Mouse (Mus musculus) intestine, postnatal 0 days (tissue): ENCODE measurements around the gene Esm1. TPM values are rescaled to one million over a fixed set of nuclear protein-coding genes. Genes with fewer than 3 reads are reported as not detected.
A peak's percentile ranks its signal among the peaks of the same experiment; 100 is the strongest.

Experiments
- ATAC-seq: fragments of 200-750 bp; cut with Nextera tagmentation; 2 replicates; pipeline ENCODE4 v1.8.0; 2017; ENCODE audit warnings: mild to moderate bottlenecking, moderate TSS enrichment, moderate library complexity
- H3K27ac ChIP-seq: fragments of 300-500 bp; sonication (generic); 2 replicates; pipeline ENCODE4 v1.5.1; 2014; ENCODE audit warnings: mild to moderate bottlenecking, low read depth, low read length, moderate library complexity
- H3K27me3 ChIP-seq: fragments of 300-500 bp; sonication (generic); replicated peaks from 2 replicates; pipeline ENCODE4 v1.6.1; 2014; ENCODE audit warnings: low read length, mixed read lengths; ENCODE audit not compliant: control insufficient read depth, insufficient read depth
- H3K36me3 ChIP-seq: fragments of 300-500 bp; sonication (generic); 2 replicates; pipeline ENCODE4 v1.6.1; 2014; ENCODE audit warnings: mild to moderate bottlenecking, moderate library complexity; ENCODE audit not compliant: control insufficient read depth, insufficient read depth
- H3K4me1 ChIP-seq: fragments of 300-500 bp; sonication (generic); replicated peaks from 2 replicates; pipeline ENCODE4 v1.6.1; 2014; ENCODE audit warnings: antibody characterized with exemption, low read length, mixed read lengths; ENCODE audit not compliant: control insufficient read depth, insufficient read depth
- H3K4me2 ChIP-seq: fragments of 300-500 bp; sonication (generic); replicated peaks from 2 replicates; pipeline ENCODE4 v1.6.1; 2014; ENCODE audit warnings: low read depth, mild to moderate bottlenecking, moderate library complexity
- H3K4me3 ChIP-seq: fragments of 300-500 bp; sonication (generic); 2 replicates; pipeline ENCODE4 v1.5.1; 2014; ENCODE audit warnings: low read depth, low read length
- H3K9ac ChIP-seq: fragments of 300-500 bp; sonication (generic); 2 replicates; pipeline ENCODE4 v1.6.1; 2014; ENCODE audit warnings: mild to moderate bottlenecking, low read depth, low read length
- H3K9me3 ChIP-seq: fragments of 300-500 bp; sonication (generic); 2 replicates; pipeline ENCODE4 v1.6.1; 2016; ENCODE audit warnings: mixed run types; ENCODE audit not compliant: control insufficient read depth
- CTCF ChIP-seq: sonication (generic); IDR thresholded peaks from 2 replicates; pipeline ENCODE4 v1.5.1; 2016; ENCODE audit warnings: low read depth, mild to moderate bottlenecking, control low read depth, antibody characterized with exemption, moderate library complexity
- WGBS: fragments of 180-500 bp; shearing (Covaris S2); extraction: QIAGEN DNeasy Blood & Tissue Kit; methylation state at CpG from one replicate; pipeline ENCODE4 v1.1.7; 2014; 5-methylcytosine and 5-hydroxymethylcytosine counted together
- polyA plus RNA-seq: library from polyadenylated mRNA; unstranded; fragments of >200 nt; fragmentation: Nextera tagmentation; extraction: Ambion mirVana; gene quantifications from 2 replicates; pipeline ENCODE4 v1.2.1, GENCODE M21; 2015

Gene Esm1
- 3.4 and 3.6 TPM in 2 replicates for polyA plus RNA-seq

DNA sequence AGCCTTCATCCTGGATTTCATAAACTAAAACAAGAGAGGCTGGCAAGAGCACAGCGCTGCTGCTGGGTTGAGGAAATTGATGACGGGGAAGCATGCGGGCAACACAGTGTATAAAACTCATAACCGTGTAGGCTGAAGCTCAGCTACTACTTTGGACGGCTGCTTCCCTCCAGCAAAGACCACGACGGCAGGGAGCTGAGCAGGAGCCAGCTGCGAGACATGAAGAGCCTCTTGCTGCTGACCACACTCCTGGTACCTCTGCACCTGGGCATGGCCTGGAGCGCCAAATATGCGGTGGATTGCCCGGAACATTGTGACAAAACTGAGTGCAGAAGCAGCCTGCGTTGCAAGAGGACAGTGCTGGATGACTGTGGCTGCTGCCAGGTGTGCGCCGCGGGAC lies at the start of gene Esm1:
Esm1 (plus strand) TSS at position 36 of the 400 bp plus-strand sequence.
- Histone ChIP-seq H3K9ac (no peak within 1 kb of the TSS), H3K4me1 (no peaks in the 10 kb centered on the region), H3K27me3 (no peaks in the 10 kb centered on the region), H3K4me2 (no peak within 1 kb of the TSS), H3K4me3 (no peak within 1 kb of the TSS), H3K36me3 (no peaks in the 10 kb centered on the region), H3K27ac (no peak within 1 kb of the TSS), H3K9me3 (no peaks in the 10 kb centered on the region)
- TF ChIP-seq CTCF: no peak
- ATAC-seq: no peak
- 27% methylated on average over 15 of the region's 15 CpGs for WGBS

DNA sequence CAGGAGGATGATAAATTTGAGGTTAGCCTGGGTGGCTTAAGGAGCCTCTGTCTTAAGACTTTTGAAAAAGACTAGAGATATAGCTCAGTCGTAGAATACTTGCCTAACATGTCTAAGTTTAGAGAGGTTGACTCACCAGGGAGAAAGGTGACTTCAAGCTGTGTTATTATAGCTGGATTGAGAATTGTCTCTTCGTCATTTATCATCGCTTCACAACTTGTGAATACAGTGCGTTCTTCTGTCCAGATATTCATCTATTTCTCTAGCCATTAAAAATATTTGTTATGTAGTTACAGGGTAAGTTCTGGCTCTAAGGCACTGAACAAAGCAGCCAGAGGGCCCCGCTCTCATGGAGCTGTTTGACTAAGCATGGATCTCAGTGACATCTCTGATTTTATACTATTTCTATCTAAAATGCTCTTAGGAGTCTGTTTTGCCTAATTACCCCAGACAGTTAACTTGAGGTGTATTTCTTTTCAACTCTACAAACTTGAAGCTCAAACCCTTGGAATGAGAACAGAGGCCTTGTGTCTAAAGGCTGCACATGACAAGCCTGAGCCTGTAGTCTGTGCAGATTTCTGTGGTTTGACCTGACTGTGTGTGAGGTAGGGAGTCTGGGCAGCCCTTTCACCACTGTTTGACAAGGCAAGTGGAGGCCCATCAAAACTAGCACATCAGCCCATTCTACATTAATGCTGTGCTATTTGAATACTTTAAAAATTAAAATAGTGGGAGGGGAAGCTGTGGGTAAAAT lies 45.0 kb upstream of the Esm1 start:
- Histone ChIP-seq H3K4me2 (no peak overlapping the region), H3K4me3 (no peak overlapping the region), H3K27me3 (no peaks in the 10 kb centered on the region), H3K36me3 (no peaks in the 10 kb centered on the region), H3K9ac (no peak overlapping the region), H3K27ac (no peak overlapping the region), H3K9me3 (no peaks in the 10 kb centered on the region), H3K4me1 (no peaks in the 10 kb centered on the region)
- 88% methylated on average over 5 of the region's 5 CpGs for WGBS
- no peak for TF ChIP-seq CTCF
- no peak for ATAC-seq

DNA sequence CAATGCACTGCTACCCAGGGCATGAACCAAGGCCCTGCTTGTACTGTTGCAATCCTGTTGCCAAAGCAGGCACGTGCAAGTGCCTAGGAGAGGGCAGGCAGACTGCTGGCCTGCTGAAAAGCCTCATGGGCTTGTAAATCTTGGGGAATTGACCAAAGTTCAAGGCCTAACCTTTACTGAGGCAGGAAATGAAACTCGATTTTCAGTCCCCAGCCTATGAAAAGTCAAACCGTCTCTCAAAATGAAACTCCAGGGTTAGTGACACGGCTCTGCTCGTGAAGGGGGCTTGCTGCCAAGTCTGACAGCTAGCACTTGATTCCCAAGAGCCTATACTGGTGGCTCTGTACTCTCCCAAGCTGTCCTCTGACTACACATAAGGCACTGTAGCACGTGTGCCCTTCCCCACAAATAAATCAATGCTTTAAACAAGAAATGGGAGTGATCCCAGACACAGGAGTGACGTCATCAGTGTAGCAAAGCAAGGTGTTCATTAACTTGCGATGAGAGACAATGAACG lies 41.4 kb upstream of the Esm1 start:
- peak; percentile 97 for ATAC-seq
- Histone ChIP-seq H3K27me3 (no peaks in the 10 kb centered on the region), H3K9me3 (no peaks in the 10 kb centered on the region), H3K4me1 (no peaks in the 10 kb centered on the region), H3K36me3 (no peaks in the 10 kb centered on the region), H3K4me3 (no peak overlapping the region), H3K9ac (no peak overlapping the region), H3K27ac (peak overlapping the region; percentile 47; the same call in 1 of the 2 replicates), H3K4me2 (peak overlapping the region; percentile 40)
- 31% methylated on average over 9 of the region's 9 CpGs for WGBS
- no peak for TF ChIP-seq CTCF

DNA sequence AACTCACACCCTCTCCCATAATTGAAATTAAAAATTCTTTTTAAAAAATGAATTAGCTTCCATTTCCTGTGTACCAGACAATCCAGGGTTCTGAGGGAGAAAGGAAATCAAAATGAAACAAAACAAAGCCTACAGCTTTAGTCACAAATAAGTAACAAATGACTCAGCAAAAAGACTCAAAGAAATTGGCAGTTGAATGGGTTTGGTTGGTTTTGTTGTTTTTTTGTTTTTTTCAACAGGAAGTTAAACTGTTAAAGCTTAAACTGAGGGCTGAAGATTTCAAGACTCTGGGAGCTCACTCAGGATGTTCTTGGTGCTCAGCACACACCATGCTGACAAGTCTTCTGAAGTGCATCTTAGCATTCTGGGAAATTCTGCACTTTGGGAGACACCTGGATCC lies 39.2 kb upstream of the Esm1 start:
- Histone ChIP-seq H3K27me3 (no peaks in the 10 kb centered on the region), H3K4me3 (no peak overlapping the region), H3K9me3 (no peaks in the 10 kb centered on the region), H3K9ac (no peak overlapping the region), H3K4me1 (no peaks in the 10 kb centered on the region), H3K27ac (no peak overlapping the region), H3K36me3 (no peaks in the 10 kb centered on the region), H3K4me2 (no peak overlapping the region)
- no peak for ATAC-seq
- no peak for TF ChIP-seq CTCF

DNA sequence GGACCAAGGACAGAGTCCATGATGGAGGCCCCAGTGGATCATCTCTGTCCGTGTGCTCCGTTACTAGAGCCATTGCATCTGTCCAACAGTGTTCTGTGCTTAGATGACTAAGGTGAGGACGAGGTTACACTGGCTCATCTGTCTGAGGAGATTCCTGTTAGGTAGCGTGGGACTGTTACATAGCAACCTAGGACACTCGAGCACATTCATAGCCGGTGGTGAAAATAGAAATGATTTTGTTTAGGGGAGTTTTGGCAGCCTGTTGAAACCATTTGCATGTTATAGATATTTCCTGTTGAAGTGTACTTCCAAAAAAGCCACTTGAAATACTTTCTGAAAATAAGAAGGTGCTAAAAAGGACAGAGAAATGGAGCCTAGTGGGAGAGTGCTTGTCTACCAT lies 35.3 kb upstream of the Esm1 start:
- Histone ChIP-seq H3K4me2 (no peak overlapping the region), H3K27ac (no peak overlapping the region), H3K27me3 (no peaks in the 10 kb centered on the region), H3K9me3 (no peaks in the 10 kb centered on the region), H3K9ac (no peak overlapping the region), H3K36me3 (no peaks in the 10 kb centered on the region), H3K4me3 (no peak overlapping the region), H3K4me1 (no peaks in the 10 kb centered on the region)
- TF ChIP-seq CTCF: no peak
- 76% methylated on average over 6 of the region's 6 CpGs for WGBS
- ATAC-seq: no peak

DNA sequence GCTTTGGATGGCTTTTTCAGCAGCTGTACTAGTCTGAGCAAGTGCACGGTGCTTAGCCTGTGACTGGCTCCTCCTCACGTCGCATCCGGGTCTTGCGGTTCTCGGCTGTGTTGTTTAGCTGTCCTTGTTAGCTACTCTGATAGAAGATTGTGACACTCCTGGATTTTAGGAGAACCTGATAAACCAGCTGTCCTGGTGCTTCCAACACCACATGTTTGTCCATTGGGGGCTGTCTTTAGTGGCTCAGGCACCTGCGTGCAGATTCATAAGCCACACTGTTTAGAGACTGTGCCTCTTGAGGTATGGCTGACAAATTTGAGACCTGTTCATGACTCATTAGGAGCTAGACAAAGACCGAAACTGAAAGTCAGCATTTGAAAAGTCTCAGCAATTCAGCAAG lies 26.1 kb upstream of the Esm1 start:
- H3K36me3 ChIP-seq: no peaks in the 10 kb centered on the region
- H3K4me3 ChIP-seq: no peak overlapping the region
- H3K4me2 ChIP-seq: no peak overlapping the region
- no peak overlapping the region for H3K27ac ChIP-seq
- H3K9me3 ChIP-seq: no peaks in the 10 kb centered on the region
- H3K9ac ChIP-seq: no peak overlapping the region
- H3K4me1 ChIP-seq: no peaks in the 10 kb centered on the region
- ATAC-seq: no peak
- H3K27me3 ChIP-seq: no peaks in the 10 kb centered on the region
- TF ChIP-seq CTCF: no peak
- 83% methylated on average over 8 of the region's 8 CpGs for WGBS
